Mouse (Mus musculus) right cerebral cortex, adult 2 months (tissue): ENCODE results near the gene Hormad1.
"Not testable (repeated sequence)": the region's sequence is repeated elsewhere in the genome, so short reads cannot be mapped to it uniquely, and the experiment has no call there.

Experiments used
- DNase-seq, 2 experiments: peaks; one replicate each; pipeline ENCODE4 v3.0.0; 2021 to 2022; ENCODE audit warnings: low spot score in 2 of 2

The Hormad1 gene

DNA sequence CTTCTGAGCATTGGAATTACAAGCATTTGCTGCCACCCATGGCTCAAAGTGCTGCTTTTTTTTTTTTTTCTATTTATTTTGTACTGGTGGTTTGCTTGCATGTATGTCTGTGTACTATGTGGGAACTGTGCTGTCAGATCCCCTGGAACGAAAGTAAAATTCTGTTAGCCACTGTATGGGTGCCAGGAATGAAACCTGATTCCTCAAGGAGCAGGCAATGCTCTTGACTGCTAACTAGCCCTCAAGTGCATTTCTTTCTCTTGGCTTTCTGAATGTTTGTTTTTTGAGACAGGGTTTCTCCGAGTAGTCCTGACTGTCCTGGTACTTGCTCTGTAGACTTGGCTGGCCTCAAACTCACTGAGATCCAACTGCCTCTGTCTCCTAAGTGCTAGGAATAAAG, 2.3 kb downstream of the Hormad1 start:
- no peak for DNase-seq

DNA sequence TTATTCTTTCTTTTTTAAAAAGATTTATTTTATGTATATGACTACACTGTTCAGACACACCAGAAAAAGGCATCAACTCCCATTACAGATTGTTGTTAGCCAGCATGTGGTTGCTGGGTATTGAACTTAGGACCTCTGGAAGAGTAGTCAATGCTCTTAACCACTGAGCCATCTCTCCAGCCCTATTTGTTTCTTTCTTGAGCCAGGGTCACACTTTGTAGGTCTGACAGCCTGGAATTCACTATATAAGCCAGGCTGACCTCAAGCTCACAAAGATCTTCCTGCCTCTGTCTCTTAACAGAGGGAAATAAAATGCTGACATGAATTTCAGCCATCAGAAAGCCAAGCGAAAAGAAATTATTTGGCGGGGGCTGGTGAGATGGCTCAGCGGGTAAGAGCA, 10.1 kb downstream of the Hormad1 start:
- DNase-seq, result no peak

DNA sequence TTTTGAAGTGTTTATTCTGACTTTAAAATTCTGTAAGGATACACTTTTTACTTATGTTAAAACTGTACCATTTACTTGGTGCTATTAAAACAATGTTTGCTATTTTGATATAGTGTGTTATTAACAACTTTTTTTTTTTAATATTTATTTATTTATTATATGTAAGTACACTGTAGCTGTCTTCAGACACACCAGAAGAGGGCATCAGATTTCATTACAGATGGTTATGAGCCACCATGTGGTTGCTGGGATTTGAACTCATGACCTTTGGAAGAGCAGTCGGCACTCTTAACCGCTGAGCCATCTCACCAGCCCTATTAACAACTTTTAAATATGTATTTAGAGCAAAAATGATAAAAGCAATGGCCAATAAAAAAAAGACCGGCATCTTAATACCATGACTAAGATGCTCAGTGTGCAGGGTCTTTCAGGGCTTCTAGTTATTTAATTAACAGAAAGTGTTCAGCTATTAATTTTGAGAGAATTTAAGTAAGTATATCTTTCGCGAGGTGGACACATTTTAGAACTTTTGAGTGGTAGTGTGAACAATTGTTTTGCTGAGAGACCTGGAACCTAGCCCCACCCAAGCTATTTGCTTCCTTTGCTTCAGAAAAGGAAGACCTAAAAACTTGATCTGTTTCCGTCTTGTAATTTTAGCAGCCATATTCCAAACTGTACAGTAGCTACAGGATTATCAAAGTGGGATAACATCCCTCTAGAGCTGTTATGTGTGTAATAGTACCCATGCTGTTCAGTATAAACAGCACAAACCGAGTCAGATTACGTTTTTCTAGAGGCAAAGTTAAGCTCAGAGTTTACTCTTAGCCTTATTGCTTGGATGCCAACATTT, 28.5 kb downstream of the Hormad1 start:
- no peak for DNase-seq

DNA sequence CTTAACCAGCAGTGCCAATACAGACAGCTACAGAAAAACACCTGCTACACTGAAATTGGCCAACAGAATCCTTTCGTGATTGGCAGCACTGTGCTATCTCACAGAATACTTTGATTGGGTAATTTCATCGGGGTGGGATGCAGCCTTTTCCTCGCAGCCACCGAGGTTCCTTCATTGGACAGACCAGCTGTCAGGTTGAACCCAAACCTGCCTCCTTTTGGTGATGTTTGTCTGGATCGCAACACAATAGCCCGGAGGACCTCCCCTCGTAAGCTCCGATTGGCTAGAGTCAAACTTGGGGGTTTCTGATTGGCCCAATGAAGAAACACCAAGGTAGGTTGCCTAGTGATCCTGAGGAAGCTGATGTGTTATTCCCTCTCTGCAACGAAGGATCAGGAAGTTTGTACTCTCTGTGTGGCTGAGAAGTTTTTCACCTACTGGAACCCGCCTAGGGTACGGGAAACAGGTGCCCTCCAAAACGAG, 29.2 kb downstream of the Hormad1 start, which contains the start of gene Golph3l:
Golph3l (plus strand) TSS at position 331 of the 483 bp plus-strand sequence.
- DNase-seq, result peak; percentile 98

DNA sequence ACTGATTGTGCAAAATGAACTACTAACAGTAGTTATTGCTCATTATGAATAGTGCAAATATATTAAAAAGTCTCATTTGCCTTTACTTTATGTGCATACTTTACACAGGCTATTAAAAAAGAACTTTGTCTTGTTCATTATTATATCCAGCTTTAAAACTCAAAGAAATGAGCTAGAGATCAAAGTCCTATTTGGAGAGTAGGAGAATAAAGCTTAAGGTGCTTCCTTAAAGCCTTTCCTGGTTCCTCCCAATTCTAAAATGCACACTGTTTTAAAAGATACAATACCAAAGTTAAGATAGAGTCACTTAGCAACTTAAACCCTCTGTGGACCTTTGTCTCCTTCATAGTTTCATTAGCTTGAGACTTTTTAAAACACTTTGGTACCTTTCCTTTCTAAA, 39.3 kb downstream of the Hormad1 start:
- no peak for DNase-seq

DNA sequence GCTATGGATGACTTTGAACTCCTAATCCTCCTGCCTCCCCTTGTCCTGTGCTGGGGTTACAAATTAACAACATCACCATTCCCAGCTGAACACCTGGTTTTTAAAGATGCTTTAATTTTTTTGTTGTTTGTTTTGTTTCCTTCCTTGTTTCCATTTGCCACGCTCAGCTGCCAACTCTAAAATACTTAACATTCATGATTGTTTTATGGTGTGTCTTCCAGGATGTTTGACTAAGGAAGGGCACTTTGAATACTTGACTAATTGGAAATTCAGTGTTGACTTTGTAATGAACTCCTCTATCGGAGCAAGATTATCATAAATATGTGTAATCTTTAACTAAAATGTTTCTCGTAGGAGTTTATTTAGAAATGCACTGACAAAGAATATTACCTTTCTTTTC, 41.8 kb downstream of the Hormad1 start:
- no peak for DNase-seq

DNA sequence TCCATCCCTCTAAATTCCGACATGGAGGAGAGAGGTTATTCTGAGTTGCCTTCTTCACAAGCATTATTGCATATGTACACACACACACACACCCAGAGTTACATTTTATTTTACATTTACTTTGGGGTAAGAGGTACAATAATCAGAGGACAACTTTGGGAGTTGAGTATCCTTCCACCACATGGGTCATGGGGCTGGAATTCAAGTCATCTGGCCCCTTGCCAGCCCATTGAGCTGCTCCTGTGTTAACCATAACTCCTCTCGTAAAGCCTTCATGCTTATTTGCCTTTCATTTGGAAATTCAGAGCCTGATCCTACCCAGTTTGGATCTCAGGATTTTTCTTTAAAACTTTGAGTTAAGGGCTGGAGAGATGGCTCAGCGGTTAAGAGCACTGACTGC, 46.6 kb downstream of the Hormad1 start:
- no peak for DNase-seq

DNA sequence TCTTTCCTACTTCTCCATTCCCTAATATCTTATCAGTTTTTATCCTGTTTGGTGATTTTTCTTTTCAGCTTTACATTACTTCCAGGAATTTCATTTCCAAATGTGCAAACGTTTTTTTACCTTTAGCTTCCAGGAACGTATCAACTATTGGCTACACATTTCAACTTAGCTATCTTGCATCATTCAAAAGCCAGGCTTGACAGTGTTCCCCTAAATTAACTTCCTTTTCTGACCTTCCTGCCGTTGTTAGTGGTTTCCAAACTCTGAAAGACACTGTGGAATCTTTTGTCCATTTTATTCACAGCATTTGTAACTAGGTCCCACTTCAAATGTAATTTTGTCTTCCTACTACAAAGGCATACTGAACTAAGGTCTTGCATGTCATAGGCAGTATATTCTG, 49.7 kb downstream of the Hormad1 start:
- no peak for DNase-seq

DNA sequence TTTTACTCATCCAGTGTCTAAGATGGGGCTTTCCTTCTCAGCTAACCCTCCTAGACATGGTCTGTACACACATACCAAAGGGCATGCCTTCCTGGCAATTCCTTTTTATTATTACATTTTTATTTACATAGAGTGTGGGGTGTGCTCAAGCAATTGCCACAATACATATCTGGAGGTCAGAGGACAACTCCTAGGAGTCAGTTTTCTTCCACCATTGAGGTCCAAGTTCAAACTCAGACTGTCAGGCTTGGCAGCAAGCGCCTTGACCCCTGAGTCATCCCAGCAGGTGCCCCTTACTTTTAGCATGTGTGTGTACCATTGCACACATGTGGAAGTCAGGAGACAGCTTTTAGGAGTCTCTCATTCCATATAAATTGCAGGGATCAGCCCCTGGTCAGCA, 54.5 kb downstream of the Hormad1 start:
- no peak for DNase-seq

DNA sequence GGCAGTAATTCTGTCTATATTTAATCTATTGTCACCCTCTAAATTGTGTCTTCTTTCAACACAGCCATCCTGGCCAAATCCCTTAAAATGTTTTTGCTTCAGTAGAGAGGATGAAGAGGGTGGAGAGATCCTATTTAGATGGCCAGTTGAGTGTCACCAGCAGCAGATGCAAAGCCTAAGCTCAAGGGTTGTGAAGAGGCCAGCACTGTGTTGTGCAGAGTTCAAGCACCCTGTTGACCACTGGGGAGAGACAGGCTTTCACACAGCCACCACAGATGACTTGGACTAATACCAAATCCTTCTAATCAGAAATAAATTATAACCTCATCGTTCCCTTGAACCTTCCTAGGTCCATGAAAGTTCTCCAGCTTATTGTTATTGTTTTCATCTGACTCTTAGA, 59.0 kb downstream of the Hormad1 start:
- no peak for DNase-seq

DNA sequence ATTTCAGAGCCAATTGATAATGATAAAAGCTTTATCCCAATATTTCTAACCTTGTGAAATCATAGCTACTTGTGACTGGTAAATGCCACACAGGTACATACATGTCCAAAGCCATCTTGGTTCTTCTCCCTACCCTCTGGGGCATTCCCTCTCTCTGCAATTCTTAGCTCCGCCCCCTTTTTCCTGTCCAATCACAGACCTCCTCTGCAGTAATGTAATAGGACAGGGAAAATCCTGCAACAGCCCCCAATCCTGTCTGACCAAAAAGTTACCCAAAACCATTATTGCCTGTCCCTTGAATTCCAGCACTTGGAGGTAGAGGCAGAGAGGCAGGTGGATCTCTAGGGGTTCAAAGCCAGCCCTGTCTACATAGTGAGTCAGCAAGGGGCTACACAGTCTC, 61.8 kb downstream of the Hormad1 start:
- DNase-seq, result no peak

DNA sequence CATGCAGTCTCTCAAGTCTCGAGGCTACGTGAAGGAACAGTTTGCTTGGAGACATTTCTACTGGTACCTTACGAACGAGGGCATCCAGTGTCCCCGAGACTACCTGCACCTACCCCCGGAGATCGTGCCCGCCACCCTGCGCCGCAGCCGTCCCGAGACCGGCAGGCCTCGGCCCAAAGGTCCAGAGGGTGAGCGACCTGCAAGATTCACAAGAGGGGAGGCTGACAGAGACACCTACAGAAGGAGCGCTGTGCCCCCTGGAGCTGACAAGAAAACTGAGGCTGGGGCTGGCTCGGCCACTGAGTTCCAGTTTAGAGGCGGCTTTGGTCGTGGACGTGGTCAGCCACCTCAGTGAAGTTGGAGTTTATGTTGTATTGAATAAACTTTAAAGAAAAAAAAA, 62.9 kb downstream of the Hormad1 start:
- DNase-seq, result not testable (repeated sequence)

DNA sequence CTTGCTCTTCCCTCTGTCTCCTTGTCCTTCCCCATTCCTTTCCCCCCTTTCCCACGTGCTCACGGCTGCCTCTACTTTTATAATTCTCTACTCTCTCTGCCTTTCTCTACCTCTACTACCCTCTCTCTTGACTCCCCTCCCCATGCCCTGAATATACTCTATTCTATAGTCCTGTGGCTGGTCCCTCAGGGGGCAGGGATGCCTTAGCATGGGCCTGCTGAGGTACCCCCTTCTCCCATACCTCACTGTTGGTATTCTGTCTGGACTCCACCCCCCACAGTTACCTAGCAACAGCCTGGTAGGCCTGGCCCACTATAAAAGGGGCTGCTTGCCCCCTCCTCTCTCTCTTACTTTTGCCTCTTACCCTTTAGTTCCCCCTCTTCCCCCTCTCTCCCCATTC, 64.1 kb downstream of the Hormad1 start:
- no peak for DNase-seq

DNA sequence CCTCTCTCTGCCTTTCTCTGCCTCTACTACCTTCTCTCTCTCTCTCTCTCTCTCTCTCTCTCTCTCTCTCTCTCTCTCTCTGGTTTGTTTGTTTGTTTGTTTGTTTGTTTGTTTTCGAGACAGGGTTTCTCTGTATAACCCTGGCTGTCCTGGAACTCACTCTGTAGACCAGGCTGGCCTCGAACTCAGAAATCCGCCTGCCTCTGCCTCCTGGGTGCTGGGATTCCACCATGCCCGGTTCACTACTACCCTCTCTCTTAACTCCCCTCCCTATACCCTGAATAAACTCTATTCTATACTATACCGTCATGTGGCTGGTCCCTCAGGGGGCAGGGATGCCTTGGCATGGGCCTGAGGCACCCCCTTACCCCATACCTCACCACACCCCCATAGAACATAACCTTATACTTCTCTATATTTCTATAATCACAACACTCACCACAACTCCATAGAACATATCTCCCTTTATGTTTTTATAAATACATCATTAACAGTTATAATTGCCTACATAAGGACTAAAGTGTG, 64.6 kb downstream of the Hormad1 start:
- DNase-seq, result not testable (repeated sequence)

DNA sequence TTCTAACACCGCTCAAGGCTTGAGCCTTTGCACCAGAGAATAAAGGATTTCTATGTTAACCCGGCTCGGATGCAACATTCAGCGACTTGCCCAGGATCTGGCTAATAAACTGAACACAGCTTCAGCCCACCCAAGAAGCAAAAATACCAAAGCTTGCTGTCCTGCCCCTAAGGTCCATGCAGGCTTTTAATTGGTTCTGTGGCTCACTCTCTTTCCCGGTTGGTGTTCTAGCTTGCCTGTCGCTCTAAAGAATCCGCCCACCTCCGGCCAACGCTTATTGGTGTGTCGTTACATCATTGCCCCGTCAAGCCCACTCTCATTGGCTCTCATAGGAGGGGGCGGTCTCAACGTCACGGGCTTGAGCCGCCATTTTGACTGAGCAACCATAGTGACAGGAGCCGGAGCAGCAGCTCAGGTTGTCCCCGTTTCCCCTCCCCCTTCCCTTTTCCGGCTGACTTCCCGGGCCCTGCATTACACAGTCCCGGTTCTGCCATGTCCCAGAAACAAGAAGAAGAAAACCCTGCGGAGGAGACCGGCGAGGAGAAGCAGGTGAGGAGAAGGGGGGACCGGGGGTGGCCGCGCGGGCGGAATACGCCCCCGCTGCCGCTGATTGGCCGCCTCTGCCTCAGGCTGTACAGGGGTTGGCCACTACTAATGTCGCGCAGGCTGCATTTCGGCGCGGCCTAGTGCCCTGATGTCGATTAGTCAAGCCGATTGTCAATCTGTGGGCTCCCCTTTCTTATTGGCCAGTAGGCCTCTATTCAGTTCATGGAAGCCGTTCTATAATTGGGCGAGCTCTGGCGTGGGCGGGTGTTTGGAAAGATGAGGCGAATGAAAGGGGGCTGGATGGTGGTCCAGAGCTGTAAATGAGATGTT, 65.4 kb downstream of the Hormad1 start, which contains the start of gene Ensa:
Ensa (plus strand) TSS at position 366 of the 876 bp plus-strand sequence.
- DNase-seq, result peak; percentile 98 to 99

DNA sequence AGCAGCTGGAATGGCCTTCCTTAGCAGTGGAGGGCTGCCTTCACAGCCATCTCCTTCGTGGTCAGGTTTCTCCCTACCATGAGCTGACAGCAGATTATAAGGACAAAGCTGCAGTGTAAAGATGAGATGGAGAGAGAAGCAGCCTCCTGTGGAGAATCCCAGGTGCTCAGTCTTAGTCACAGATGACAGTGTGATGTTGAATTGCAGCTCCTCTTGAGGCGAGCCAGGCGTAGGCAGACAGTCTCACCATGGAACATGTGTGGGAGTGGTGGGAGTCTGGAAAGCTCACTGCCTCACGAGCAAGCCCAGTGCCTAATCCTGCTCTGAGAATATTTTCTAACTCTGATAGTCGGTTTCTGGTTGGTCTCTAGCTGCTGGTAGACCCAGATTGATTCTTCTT, 68.3 kb downstream of the Hormad1 start:
- peak; percentile 84 to 87 for DNase-seq

DNA sequence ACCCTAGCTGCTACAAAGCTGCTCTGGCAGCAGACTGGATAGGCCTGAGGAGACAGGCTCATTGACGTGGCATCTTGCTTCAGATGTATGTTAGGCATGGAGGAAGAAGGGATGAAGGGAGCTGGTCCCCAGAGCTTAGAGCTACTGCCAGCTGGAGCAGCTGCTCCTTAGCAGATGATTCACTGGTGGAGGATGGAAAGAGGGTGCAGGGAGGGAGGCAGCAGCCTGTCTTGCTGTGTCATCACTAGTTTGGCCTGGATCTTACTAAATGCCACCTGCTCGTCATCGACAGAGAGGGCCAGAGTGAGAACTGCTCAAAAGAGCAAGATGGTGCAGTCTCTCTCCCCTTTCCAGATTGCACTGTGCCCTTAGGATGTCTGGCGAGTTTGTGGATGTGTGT, 70.3 kb downstream of the Hormad1 start:
- peak; percentile 73 to 78 for DNase-seq

DNA sequence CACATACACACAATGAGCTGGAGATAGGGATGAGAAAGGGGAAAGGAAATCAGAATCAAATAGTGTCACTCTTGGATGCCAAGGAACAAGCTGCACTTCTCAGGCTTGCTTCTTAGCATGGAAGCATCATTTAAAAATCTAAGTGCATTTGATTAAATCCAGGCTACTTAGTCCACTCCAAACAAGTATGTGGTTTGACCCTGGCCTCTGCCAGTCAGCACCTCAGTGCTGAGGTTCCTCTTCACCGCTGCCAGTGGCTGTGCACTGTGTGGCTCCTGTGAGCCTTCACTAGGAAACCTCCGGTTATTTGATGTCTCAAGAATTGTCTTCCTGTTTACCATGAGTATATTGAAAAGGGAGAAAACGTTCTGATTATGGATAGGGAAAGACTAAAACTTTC, 71.4 kb downstream of the Hormad1 start:
- no peak for DNase-seq

DNA sequence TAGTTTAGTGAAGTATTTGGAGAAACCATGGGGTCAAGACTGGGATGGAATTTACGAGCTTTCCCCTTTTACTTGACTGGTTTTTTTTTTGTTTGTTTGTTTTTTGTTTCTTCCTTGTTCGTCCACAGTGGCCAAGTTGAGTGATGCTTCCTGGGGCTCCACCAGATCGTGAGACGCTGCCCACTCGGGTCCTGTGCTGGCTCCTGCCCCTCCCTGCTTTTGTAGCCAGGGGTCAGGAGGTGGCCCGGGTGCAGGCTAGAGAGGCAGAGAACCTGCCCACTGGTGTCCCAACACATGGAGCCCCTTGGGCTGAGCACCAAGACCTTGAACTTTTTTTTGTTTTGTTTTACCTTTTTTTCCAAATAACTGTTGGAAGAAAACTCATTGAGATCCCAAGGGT, 71.8 kb downstream of the Hormad1 start:
- DNase-seq, result no peak

DNA sequence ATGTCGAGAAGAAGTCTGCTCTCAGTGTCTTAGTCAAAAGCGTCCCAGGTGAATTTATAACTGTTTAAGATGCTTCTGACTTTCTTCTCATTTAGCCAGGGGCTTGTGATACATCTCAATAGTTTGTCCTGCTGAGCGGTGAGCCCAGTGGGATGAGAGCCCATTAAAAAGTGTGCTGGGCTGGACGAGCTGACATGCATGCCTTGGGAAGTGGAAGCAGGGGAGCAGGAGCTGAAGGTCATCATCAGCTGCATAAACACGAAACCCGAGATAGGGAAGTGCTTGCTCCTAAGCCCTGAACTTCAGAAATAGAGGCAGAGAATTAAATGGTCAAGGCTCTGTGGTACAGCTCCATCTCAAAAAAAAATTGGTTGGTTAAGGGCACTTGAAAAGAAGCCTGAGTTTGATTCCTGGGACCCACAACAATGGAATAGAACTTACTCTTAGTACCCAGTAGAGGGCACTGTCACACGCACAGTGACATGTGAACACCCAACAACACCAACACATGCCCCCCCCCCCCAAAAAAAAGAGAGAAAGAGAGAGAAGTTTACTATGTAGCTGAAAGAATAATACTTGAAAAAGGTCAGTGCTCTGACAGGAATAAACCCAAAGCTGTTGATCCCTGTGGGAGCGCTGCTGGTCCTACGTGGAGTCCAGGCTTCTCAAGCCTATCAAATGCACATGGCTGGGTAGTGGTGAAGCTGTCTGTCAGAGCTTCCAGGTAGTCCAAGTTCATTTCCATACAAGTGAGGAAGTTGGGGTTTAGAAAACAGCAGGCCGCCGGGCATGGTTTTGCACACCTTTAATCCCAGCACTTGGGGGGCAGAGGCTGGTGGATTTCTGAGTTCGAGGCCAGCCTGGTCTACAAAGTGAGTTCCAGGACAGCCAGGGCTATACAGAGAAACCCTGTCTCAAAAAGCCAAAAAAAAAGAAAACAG, 73.4 kb downstream of the Hormad1 start:
- DNase-seq, result no peak

DNA sequence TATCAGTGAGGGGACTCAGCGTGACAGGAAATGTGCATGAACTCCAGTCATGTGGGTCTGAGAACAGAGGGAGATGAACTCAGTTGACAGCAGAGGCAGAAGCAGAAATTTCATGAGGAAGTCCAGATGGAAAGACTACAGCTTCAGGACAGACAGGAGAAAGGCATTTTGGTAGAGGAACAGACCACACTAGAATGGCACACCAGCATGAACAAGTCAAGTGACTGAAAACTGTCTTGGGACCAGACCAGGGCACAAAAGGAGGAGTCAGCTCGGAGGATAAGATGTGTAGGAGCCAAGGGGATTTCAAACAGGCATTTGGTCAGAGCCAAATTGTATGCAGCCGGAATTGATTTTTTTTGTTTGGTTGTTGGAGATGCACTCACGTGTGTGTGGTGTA, 76.2 kb downstream of the Hormad1 start:
- DNase-seq, result no peak
